21 mouse cellular contexts compared by ENCODE assay signal in genomic region chr1:24055706-24056105, GRCm38 (mm10). TPM values are rescaled to one million over a fixed set of nuclear protein-coding genes. Genes with fewer than 3 reads are reported as not detected.
DNase-seq lines count a peak whose midpoint lies in the region; ATAC-seq lines count a peak whose summit lies in the region.
"Had no signal": no experiment of that assay in that cellular context is flagged by ENCODE, and none has a peak within 500 bp of the region (broad histone marks: within the 10 kb centered on the region; RNA-seq: fewer than 3 reads in every experiment).

No protein-coding gene starts in this region.

- peak; percentile 70 for DNase-seq in A20 (ENCODE audit: low read depth, low spot score)
- DNase-seq in retina, embryonic 14.5 days (ENCODE audit: low spot score): peak; percentile 68
- DNase-seq in retina, postnatal 1 day: peak; percentile 33
- DNase-seq in cerebellum, postnatal 4 days (ENCODE audit: low spot score in 2 of 2): no peak
- DNase-seq in embryo, embryonic 10.5 days (ENCODE audit: low spot score): no peak
- DNase-seq: adrenal gland, adult 2 months; adrenal gland, adult 8-10 months; adrenal gland, postnatal 10 days; adrenal gland, postnatal 14 days; adrenal gland, postnatal 25 days; adrenal gland, postnatal 36 days; B cell, adult 2 months; cerebellum, adult 11 months; cerebellum, adult 11-12 months; cerebellum, adult 18-20 months; cerebellum, adult 2 months had no signal

- ATAC-seq in monocyte, adult 5-6 weeks (replicated peaks; ENCODE audit: insufficient number of reproducible peaks, low FRiP score, low TSS enrichment, poor library complexity, severe bottlenecking): no peak
- ATAC-seq: activated CD4-positive, CD25-positive, alpha-beta regulatory T cell, adult 4 months; CD4-positive, CD25-positive, alpha-beta regulatory T cell, adult 4 months; Patski had no signal

RNA-seq across cellular contexts. Expression of gene Fam135a, which starts 44.4 kb away (rescaled TPM):
- total RNA-seq in monocyte, adult 5-6 weeks (2017): 4.8 to 8.4 TPM (median 7.1 TPM) in 3 replicates
- total RNA-seq: MEL had no signal

RNA-seq across cellular contexts. Expression of gene Sdhaf4, which starts 50.2 kb away (rescaled TPM):
- 6.2 to 16.3 TPM (median 10.8 TPM) in 3 replicates for total RNA-seq in monocyte, adult 5-6 weeks (2017)

Comparison
In these comparisons a context has a peak if more than half of its experiments do, and no peak if none do; other contexts are left out.
1. DNase-seq: peak in A20 (single experiment), retina, embryonic 14.5 days (single experiment) and retina, postnatal 1 day (single experiment); none in cerebellum, postnatal 4 days (0 of 2) and embryo, embryonic 10.5 days (single experiment).